9 mouse cellular contexts compared by ENCODE assay signal in the genomic region with DNA sequence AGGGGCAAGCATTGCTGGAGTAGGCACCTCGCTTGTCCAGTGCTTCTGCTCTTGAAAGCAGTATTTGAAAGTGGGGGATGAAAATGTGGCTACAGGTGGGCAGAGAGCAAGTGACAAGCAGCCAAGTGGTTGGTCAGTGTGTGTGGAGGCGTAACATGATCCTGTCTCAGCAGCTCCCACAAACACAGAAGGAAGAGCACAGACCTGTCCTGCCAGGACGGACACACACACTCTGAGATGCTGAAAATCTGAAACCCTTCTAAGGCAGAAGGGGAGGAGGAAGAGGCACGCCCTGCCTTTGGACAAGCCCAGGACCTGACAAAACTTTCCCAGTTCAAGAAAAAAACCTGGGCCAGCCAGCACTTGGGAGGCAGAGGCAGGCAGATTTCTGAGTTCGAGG. TPM values are rescaled to one million over a fixed set of nuclear protein-coding genes. Genes with fewer than 3 reads are reported as not detected.
DNase-seq lines count a peak whose midpoint lies in the region; ATAC-seq and TF ChIP-seq lines count a peak whose summit lies in the region.
"Had no signal": no experiment of that assay in that cellular context is flagged by ENCODE, and none has a peak within 500 bp of the region (broad histone marks: within the 10 kb centered on the region; RNA-seq: fewer than 3 reads in every experiment).

No protein-coding gene starts in this region.

- H3K9me3 ChIP-seq in hindbrain, embryonic 10.5 days: no peaks in the 10 kb centered on the region
- no peaks in the 10 kb centered on the region for H3K9me3 ChIP-seq in hindbrain, postnatal 0 days (ENCODE audit: low read length)
- H3K9me3 ChIP-seq in ES-E14 (ENCODE audit: control insufficient read depth, insufficient read depth, low read depth, low read length): no peaks in the 10 kb centered on the region
- H3K9me3 ChIP-seq in embryonic facial prominence, embryonic 13.5 days: no peaks in the 10 kb centered on the region
- H3K9me3 ChIP-seq in midbrain, embryonic 13.5 days: no peaks in the 10 kb centered on the region

- no peak overlapping the region for H3K4me2 ChIP-seq in hindbrain, postnatal 0 days (ENCODE audit: low read depth, low read length)
- no peak overlapping the region for H3K4me2 ChIP-seq in embryonic facial prominence, embryonic 13.5 days
- no peak overlapping the region; the same call in 1 of the 2 replicates for H3K4me2 ChIP-seq in midbrain, embryonic 13.5 days (replicated peaks)

- H3K36me3 ChIP-seq in hindbrain, embryonic 10.5 days: peaks cover 12% of the 10 kb centered on the region
- H3K36me3 ChIP-seq in hindbrain, postnatal 0 days (ENCODE audit: insufficient read depth, low read length): no peaks in the 10 kb centered on the region
- no peaks in the 10 kb centered on the region for H3K36me3 ChIP-seq in ES-E14 (ENCODE audit: control insufficient read depth, insufficient read depth, low read length, poor library complexity, severe bottlenecking)
- peaks cover 15% of the 10 kb centered on the region for H3K36me3 ChIP-seq in embryonic facial prominence, embryonic 13.5 days
- H3K36me3 ChIP-seq in midbrain, embryonic 13.5 days: no peaks in the 10 kb centered on the region

- H3K9ac ChIP-seq in hindbrain, postnatal 0 days (replicated peaks; ENCODE audit: low read length): no peak overlapping the region
- H3K9ac ChIP-seq in ES-E14 (ENCODE audit: insufficient read depth, low read depth, low read length, poor library complexity, severe bottlenecking): no peak overlapping the region
- H3K9ac ChIP-seq in embryonic facial prominence, embryonic 13.5 days: no peak overlapping the region
- no peak overlapping the region for H3K9ac ChIP-seq in midbrain, embryonic 13.5 days (replicated peaks)

- no peak for TF ChIP-seq CTCF in hindbrain, postnatal 0 days (IDR thresholded peaks at IDR 0.05; ENCODE audit: low read depth)

- peak overlapping the region; percentile 75 for H3K27ac ChIP-seq in hindbrain, embryonic 10.5 days
- H3K27ac ChIP-seq in hindbrain, postnatal 0 days: no peak overlapping the region; the same call in none of the 2 replicates
- H3K27ac ChIP-seq in ES-E14 (ENCODE audit: insufficient read depth, low read depth, low read length, poor library complexity, severe bottlenecking): peak overlapping the region; percentile 22; the same call in 1 of the 2 replicates
- peak overlapping the region; percentile 49; the same call in 1 of the 2 replicates for H3K27ac ChIP-seq in embryonic facial prominence, embryonic 13.5 days
- peak overlapping the region; percentile 63 for H3K27ac ChIP-seq in midbrain, embryonic 13.5 days

- H3K4me1 ChIP-seq in hindbrain, embryonic 10.5 days (replicated peaks): peaks cover 63% of the 10 kb centered on the region
- H3K4me1 ChIP-seq in hindbrain, postnatal 0 days (ENCODE audit: insufficient read depth, low read length): peaks cover 13% of the 10 kb centered on the region; the same call in 1 of the 2 replicates
- H3K4me1 ChIP-seq in ES-E14 (ENCODE audit: control insufficient read depth in 2 of 2, insufficient read depth in 2 of 2, low read length in 2 of 2, poor library complexity in 1 of 2): peaks cover 6 to 27% of the 10 kb centered on the region in 2 experiments
- H3K4me1 ChIP-seq in embryonic facial prominence, embryonic 13.5 days: peaks cover 63% of the 10 kb centered on the region
- H3K4me1 ChIP-seq in midbrain, embryonic 13.5 days (replicated peaks): peaks cover 33% of the 10 kb centered on the region

- no peak for DNase-seq in hindbrain, embryonic 10.5 days (ENCODE audit: low spot score)
- DNase-seq in hindbrain, postnatal 0 days (ENCODE audit: low spot score): no peak
- DNase-seq in ES-E14 (ENCODE audit: low read depth, low spot score): no peak
- DNase-seq in adrenal gland, postnatal 4 days (ENCODE audit: low spot score in 2 of 2): no peak
- DNase-seq in cerebellum, adult 8-10 months: no peak
- DNase-seq: adrenal gland, adult 2 months; kidney, postnatal 14 days had no signal

- in situ Hi-C loops in ES-E14 (cut with MboI; ENCODE audit: low sequenced_read_pairs in 2 of 2, unreplicated experiment in 2 of 2): no loop called here

- WGBS in hindbrain, embryonic 10.5 days: 63% methylated on average over 5 of the region's 5 CpGs
- WGBS in hindbrain, postnatal 0 days: 65% methylated on average over 5 of the region's 5 CpGs
- 72% methylated on average over 5 of the region's 5 CpGs for WGBS in embryonic facial prominence, embryonic 13.5 days
- 65% methylated on average over 5 of the region's 5 CpGs for WGBS in midbrain, embryonic 13.5 days

- no peaks in the 10 kb centered on the region for H3K27me3 ChIP-seq in hindbrain, embryonic 10.5 days (ENCODE audit: insufficient read depth, poor library complexity, severe bottlenecking)
- no peaks in the 10 kb centered on the region for H3K27me3 ChIP-seq in hindbrain, postnatal 0 days (ENCODE audit: insufficient read depth, low read length)
- no peaks in the 10 kb centered on the region for H3K27me3 ChIP-seq in embryonic facial prominence, embryonic 13.5 days
- H3K27me3 ChIP-seq in midbrain, embryonic 13.5 days: no peaks in the 10 kb centered on the region

- no peak overlapping the region for H3K4me3 ChIP-seq in hindbrain, embryonic 10.5 days
- H3K4me3 ChIP-seq in hindbrain, postnatal 0 days (ENCODE audit: low read length): no peak overlapping the region
- no peak overlapping the region for H3K4me3 ChIP-seq in ES-E14 (ENCODE audit: insufficient read depth in 1 of 2, low read depth in 1 of 2, low read length in 2 of 2, poor library complexity in 1 of 2, severe bottlenecking in 1 of 2)
- H3K4me3 ChIP-seq in embryonic facial prominence, embryonic 13.5 days: no peak overlapping the region
- H3K4me3 ChIP-seq in midbrain, embryonic 13.5 days (replicated peaks): no peak overlapping the region

- no peak for ATAC-seq in hindbrain, postnatal 0 days
- no peak for ATAC-seq in embryonic facial prominence, embryonic 13.5 days (ENCODE audit: insufficient number of reproducible peaks, insufficient read depth, low FRiP score, low TSS enrichment, low read depth)
- ATAC-seq in midbrain, embryonic 13.5 days: no peak

TF ChIP-seq in ES-E14, 5 proteins besides CTCF, POLR2A, EP300 and RAD21:
- TF ChIP-seq HCFC1 (IDR thresholded peaks at IDR 0.05; ENCODE audit: borderline replicate concordance, insufficient read depth, low read length): no peak
- TF ChIP-seq MAFK (IDR thresholded peaks at IDR 0.05; ENCODE audit: insufficient read depth, low read depth, low read length): no peak
- 0 out of 2 replicates have a peak, but pooled peaks have one; percentile 15 for TF ChIP-seq ZNF384 (IDR thresholded peaks at IDR 0.05; ENCODE audit: low read depth, low read length)
- TF ChIP-seq ZC3H11A (IDR thresholded peaks at IDR 0.05; ENCODE audit: borderline replicate concordance, low read depth, low read length): no peak
- no peak for TF ChIP-seq CHD2 (IDR thresholded peaks at IDR 0.05; ENCODE audit: low read depth, low read length)

RNA-seq across cellular contexts. Expression of gene Nxn, which starts 34.9 kb away (rescaled TPM):
- 45.3 and 46.6 TPM in 2 replicates for polyA plus RNA-seq in hindbrain, embryonic 10.5 days (2016; fragmentation: Nextera tagmentation; extraction: Ambion mirVana)
- total RNA-seq in hindbrain, postnatal 0 days (2014; rRNA removed): 36.6 and 41.3 TPM in 2 replicates
- polyA plus RNA-seq in hindbrain, postnatal 0 days (2015; fragmentation: Nextera tagmentation; extraction: Ambion mirVana): 21.2 and 22.3 TPM in 2 replicates
- 42.5 and 48.0 TPM in 2 replicates for total RNA-seq in ES-E14 (2012; rRNA removed)
- polyA plus RNA-seq in embryonic facial prominence, embryonic 13.5 days (2015; fragmentation: Nextera tagmentation; extraction: Ambion mirVana): 76.8 and 77.6 TPM in 2 replicates
- polyA plus RNA-seq in midbrain, embryonic 13.5 days (2015; fragmentation: Nextera tagmentation; extraction: Ambion mirVana): 29.0 and 34.3 TPM in 2 replicates
- 10 to 100 TPM; 26.4 to 28.3 TPM for total RNA-seq in adrenal gland, postnatal 4 days (2021)

RNA-seq across cellular contexts. Expression of gene Timm22, which starts 42.7 kb away (rescaled TPM):
- 123 and 148 TPM in 2 replicates for polyA plus RNA-seq in hindbrain, embryonic 10.5 days (2016; fragmentation: Nextera tagmentation; extraction: Ambion mirVana)
- 49.8 and 112 TPM in 2 replicates for total RNA-seq in hindbrain, postnatal 0 days (2014; rRNA removed)
- 104 and 106 TPM in 2 replicates for polyA plus RNA-seq in hindbrain, postnatal 0 days (2015; fragmentation: Nextera tagmentation; extraction: Ambion mirVana)
- 72.1 and 74.5 TPM in 2 replicates for total RNA-seq in ES-E14 (2012; rRNA removed)
- 111 and 130 TPM in 2 replicates for polyA plus RNA-seq in embryonic facial prominence, embryonic 13.5 days (2015; fragmentation: Nextera tagmentation; extraction: Ambion mirVana)
- polyA plus RNA-seq in midbrain, embryonic 13.5 days (2015; fragmentation: Nextera tagmentation; extraction: Ambion mirVana): 96.3 and 102 TPM in 2 replicates
- total RNA-seq in adrenal gland, postnatal 4 days (2021): 10 to 100 TPM; 46.5 to 52.9 TPM
